Mouse (Mus musculus): ENCODE data around the gene Smim15.

GRCm38 (mm10) chr13:108046071-108046470 lies 1.8 kb downstream of the Smim15 start:
- no peak for TF ChIP-seq CTCF (IDR thresholded peaks at IDR 0.05; ENCODE audit: low read depth, low read length)
- no peak for TF ChIP-seq POLR2A (IDR thresholded peaks at IDR 0.05; ENCODE audit: borderline replicate concordance, low read depth, low read length)
